Comparison of ENCODE assay signal across 25 mouse cellular contexts in genomic region chr13:18128053-18128452, GRCm38 (mm10).
"Had no signal": no experiment of that assay in that cellular context is flagged by ENCODE, and none has a peak within 500 bp of the region (broad histone marks: within the 10 kb centered on the region; RNA-seq: fewer than 3 reads in every experiment).

No protein-coding gene starts in this region.

- DNase-seq: gastrocnemius, postnatal 14 days; gastrocnemius, postnatal 36 days; heart, adult 11 months; heart, adult 2 months; heart, postnatal 14 days; heart, postnatal 36 days; kidney, adult 11 months; kidney, adult 2 months; kidney, adult 9 months; kidney, postnatal 14 days; kidney, postnatal 36 days; layer of hippocampus, adult 9-11 months; layer of hippocampus, postnatal 36 days; left cerebral cortex, postnatal 4 days had no signal

- H3K27me3 ChIP-seq: heart, embryonic 13.5 days; heart, embryonic 15.5 days; hindbrain, embryonic 13.5 days; hindbrain, embryonic 15.5 days; kidney, embryonic 15.5 days; limb, embryonic 15.5 days had no signal

- H3K36me3 ChIP-seq: heart, embryonic 13.5 days; heart, embryonic 15.5 days; hindbrain, embryonic 13.5 days; hindbrain, embryonic 15.5 days; kidney, embryonic 15.5 days; limb, embryonic 13.5 days; limb, embryonic 15.5 days had no signal

- H3K4me3 ChIP-seq: heart, adult 2 months; heart, embryonic 13.5 days; heart, embryonic 15.5 days; hindbrain, embryonic 13.5 days; hindbrain, embryonic 15.5 days; kidney, embryonic 15.5 days; limb, embryonic 13.5 days; limb, embryonic 15.5 days had no signal

- H3K4me2 ChIP-seq: heart, embryonic 11.5 days; heart, embryonic 13.5 days; heart, embryonic 15.5 days; hindbrain, embryonic 13.5 days; hindbrain, embryonic 15.5 days; kidney, embryonic 15.5 days; limb, embryonic 13.5 days; limb, embryonic 15.5 days had no signal

- H3K9ac ChIP-seq: heart, embryonic 13.5 days; heart, embryonic 15.5 days; hindbrain, embryonic 13.5 days; hindbrain, embryonic 15.5 days; kidney, embryonic 15.5 days; limb, embryonic 13.5 days; limb, embryonic 15.5 days had no signal

- H3K9me3 ChIP-seq: heart, embryonic 13.5 days; heart, embryonic 15.5 days; hindbrain, embryonic 13.5 days; hindbrain, embryonic 15.5 days; kidney, embryonic 15.5 days; limb, embryonic 13.5 days; limb, embryonic 15.5 days had no signal

- H3K27ac ChIP-seq: heart, adult 2 months; heart, embryonic 13.5 days; heart, embryonic 15.5 days; hindbrain, embryonic 13.5 days; hindbrain, embryonic 15.5 days; hindbrain, postnatal 0 days; kidney, embryonic 15.5 days; kidney, postnatal 0 days; limb, embryonic 13.5 days; limb, embryonic 15.5 days had no signal

- ATAC-seq: hindbrain, postnatal 0 days; intestine, embryonic 16.5 days had no signal
